Mouse (Mus musculus): ENCODE results near the gene Adam15. TPM values are rescaled to one million over a fixed set of nuclear protein-coding genes. Genes with fewer than 3 reads are reported as not detected.

The Adam15 gene
- total and polyA plus RNA-seq, 3 experiments = 15.3 to 43.2 TPM; not detected in 1

- TF ChIP-seq UBTF (IDR thresholded peaks at IDR 0.05; ENCODE audit: borderline replicate concordance, insufficient read depth, low read depth, low read length) = no peak
- TF ChIP-seq MXI1 (IDR thresholded peaks at IDR 0.05; ENCODE audit: low read depth, low read length) = no peak
- no peak for TF ChIP-seq POLR2AphosphoS5 (IDR thresholded peaks at IDR 0.05; ENCODE audit: borderline replicate concordance, low read depth, low read length)
- TF ChIP-seq POLR2AphosphoS2 (IDR thresholded peaks at IDR 0.05; ENCODE audit: low read length) = no peak
- TF ChIP-seq ZC3H11A (IDR thresholded peaks at IDR 0.05; ENCODE audit: low read depth, low read length) = peak; percentile 73
- no peak for TF ChIP-seq CHD1 (IDR thresholded peaks at IDR 0.05; ENCODE audit: low read depth, low read length)
- TF ChIP-seq USF1 (IDR thresholded peaks at IDR 0.05; ENCODE audit: low read depth, low read length) = no peak
- TF ChIP-seq HCFC1 (IDR thresholded peaks at IDR 0.05; ENCODE audit: low read depth, low read length) = no peak
- no peak for TF ChIP-seq RCOR1 (IDR thresholded peaks at IDR 0.05; ENCODE audit: low read depth, low read length)
- peak; percentile 80 for TF ChIP-seq RAD21 (IDR thresholded peaks at IDR 0.05; ENCODE audit: low read depth, low read length)
- TF ChIP-seq ELF1 (IDR thresholded peaks at IDR 0.05; ENCODE audit: low read depth, low read length) = peak; percentile 29; the same call in 1 of the 2 replicates
- TF ChIP-seq KAT2A (conservative IDR thresholded peaks at IDR 0.05; ENCODE audit: low read depth, low read length) = no peak
Observed at GRCm38 (mm10) chr3:89354816-89355511, 5.2 kb upstream of the Adam15 start (continued).

DNA sequence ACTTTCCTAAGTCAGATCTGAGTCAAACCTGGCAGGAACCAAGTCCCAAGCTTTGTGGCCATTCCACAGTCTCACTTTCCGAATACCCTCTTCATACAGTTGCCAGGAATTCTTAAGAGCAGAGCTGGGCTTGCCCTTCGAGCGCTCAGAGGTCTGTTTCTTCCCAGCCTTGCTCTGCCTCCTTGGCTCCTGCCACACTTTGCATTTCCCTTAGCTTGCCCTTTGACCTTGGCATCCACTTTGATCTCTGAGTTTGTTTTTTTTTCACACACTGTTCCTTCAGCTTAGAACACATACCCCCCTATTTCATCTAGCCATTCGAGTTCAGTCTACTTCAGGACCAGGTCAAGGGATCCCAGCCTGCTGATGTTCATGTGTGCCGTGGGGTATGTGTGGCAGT, 1.5 kb upstream of the Adam15 start:
- H3K9ac ChIP-seq (ENCODE audit: control insufficient read depth, low read depth, low read length, poor library complexity, severe bottlenecking) = no peak overlapping the region
- DNase-seq (ENCODE audit: low read depth, low spot score) = no peak
- no peaks in the 10 kb centered on the region for H3K27me3 ChIP-seq (ENCODE audit: control insufficient read depth in 1 of 2, insufficient read depth in 2 of 2, low read length in 2 of 2)
- H3K9me3 ChIP-seq (replicated peaks; ENCODE audit: insufficient read depth, low read length) = no peaks in the 10 kb centered on the region
- no peak overlapping the region for H3K4me3 ChIP-seq (ENCODE audit: control insufficient read depth in 1 of 2, insufficient read depth in 1 of 2, low read depth in 2 of 2, low read length in 2 of 2)
- peaks cover 0 to 19% of the 10 kb centered on the region in 2 experiments; a peak in 2 of 4 replicates for H3K4me1 ChIP-seq (ENCODE audit: control insufficient read depth in 1 of 2, insufficient read depth in 2 of 2, low read length in 2 of 2)
- H3K79me2 ChIP-seq (ENCODE audit: control insufficient read depth, insufficient read depth, low read length, poor library complexity) = peaks cover 3% of the 10 kb centered on the region; the same call in 1 of the 2 replicates
- TF ChIP-seq NELFE (IDR thresholded peaks at IDR 0.05; ENCODE audit: low read depth, low read length) = no peak
- H3K36me3 ChIP-seq (ENCODE audit: control insufficient read depth in 1 of 2, insufficient read depth in 2 of 2, low read length in 2 of 2) = peaks cover 0 to 7% of the 10 kb centered on the region in 2 experiments; a peak in 2 of 4 replicates
- no peak overlapping the region for H3K27ac ChIP-seq (ENCODE audit: control insufficient read depth, low read depth, low read length)

DNA sequence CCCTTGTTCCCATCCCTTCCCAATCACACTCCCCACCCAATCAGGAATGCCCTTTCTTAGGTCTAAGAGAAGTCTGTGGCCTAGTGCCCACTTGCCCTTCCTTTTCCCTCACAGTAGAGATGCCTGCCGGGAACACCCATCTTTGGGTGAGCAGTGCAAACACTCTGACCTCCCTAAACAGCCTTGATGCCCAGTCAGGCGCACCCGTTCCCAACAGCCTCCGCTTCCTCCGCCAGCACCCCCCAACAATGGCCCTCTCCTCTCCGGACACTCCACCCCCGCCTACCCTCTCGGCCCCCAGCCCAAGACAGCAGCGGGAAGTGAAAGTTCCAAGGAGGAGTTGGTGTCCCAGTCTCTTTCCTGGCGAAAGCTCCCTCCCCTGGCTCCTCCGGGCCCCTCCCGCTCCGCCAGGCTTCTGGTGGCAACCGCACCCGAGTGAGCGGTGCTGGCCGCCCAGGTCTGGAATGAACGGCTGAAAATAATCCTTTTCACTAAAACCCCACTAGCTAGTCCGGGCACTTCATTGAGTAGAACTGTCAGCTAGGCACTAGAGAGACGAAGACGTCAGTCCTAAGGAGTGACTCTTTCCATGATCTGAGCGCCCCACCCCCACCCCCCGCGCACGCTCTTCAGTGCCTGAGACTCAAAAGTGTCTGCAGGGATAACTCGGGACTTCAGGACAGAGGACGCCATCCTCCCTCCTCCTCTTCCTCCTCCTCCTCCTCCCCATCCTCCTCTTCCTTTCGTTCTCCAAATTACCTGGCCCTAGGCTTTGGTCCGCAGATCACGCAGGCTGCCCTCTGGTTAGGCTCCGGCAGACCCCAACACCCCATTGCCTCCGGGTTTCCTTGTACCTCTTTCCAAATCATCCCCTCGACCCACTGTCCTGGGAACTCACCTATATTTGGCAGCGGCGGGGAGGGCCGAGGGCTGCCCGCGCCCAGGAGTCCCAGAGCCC, 606 bp downstream of the Adam15 start:
- H3K27me3 ChIP-seq (ENCODE audit: control insufficient read depth in 1 of 2, insufficient read depth in 2 of 2, low read length in 2 of 2) = no peaks in the 10 kb centered on the region
- peaks cover 0 to 15% of the 10 kb centered on the region in 2 experiments; a peak in 2 of 4 replicates for H3K4me1 ChIP-seq (ENCODE audit: control insufficient read depth in 1 of 2, insufficient read depth in 2 of 2, low read length in 2 of 2)
- DNase-seq (ENCODE audit: low read depth, low spot score) = peak; percentile 61
- no peaks in the 10 kb centered on the region for H3K9me3 ChIP-seq (replicated peaks; ENCODE audit: insufficient read depth, low read length)
- no peak overlapping the region for H3K27ac ChIP-seq (ENCODE audit: control insufficient read depth, low read depth, low read length)
- peak overlapping the region; percentile 87 to 88 for H3K4me3 ChIP-seq (ENCODE audit: control insufficient read depth in 1 of 2, insufficient read depth in 1 of 2, low read depth in 2 of 2, low read length in 2 of 2)
- peaks cover 0 to 7% of the 10 kb centered on the region in 2 experiments; a peak in 2 of 4 replicates for H3K36me3 ChIP-seq (ENCODE audit: control insufficient read depth in 1 of 2, insufficient read depth in 2 of 2, low read length in 2 of 2)
- TF ChIP-seq NRF1 (IDR thresholded peaks at IDR 0.05; ENCODE audit: insufficient read depth, low read depth, low read length, poor library complexity, severe bottlenecking) (peak; percentile 51), GABPA (IDR thresholded peaks at IDR 0.05; ENCODE audit: low read depth, low read length) (no peak)
- peak overlapping the region; percentile 74 for H3K9ac ChIP-seq (ENCODE audit: control insufficient read depth, low read depth, low read length, poor library complexity, severe bottlenecking)
- H3K79me2 ChIP-seq (ENCODE audit: control insufficient read depth, insufficient read depth, low read length, poor library complexity) = peaks cover 3% of the 10 kb centered on the region; the same call in 1 of the 2 replicates

Data from MEL (cell line).